Mouse (Mus musculus) heart, postnatal 25 days (tissue): ENCODE measurements around the gene Ubxn6. TPM values are rescaled to one million over a fixed set of nuclear protein-coding genes. Genes with fewer than 3 reads are reported as not detected.
"Not testable (repeated sequence)": the region's sequence is repeated elsewhere in the genome, so short reads cannot be mapped to it uniquely, and the experiment has no call there.

Experiments
- DNase-seq: peaks from one replicate; pipeline ENCODE4 v3.0.0; 2022; ENCODE audit warnings: low spot score
- intact Hi-C: fragments of 180-260 bp; cut with DNase I; formaldehyde crosslinking; loops from one replicate; pipeline ENCODE4 v1.15.1; 2025
- total RNA-seq, 2 experiments: library from RNA; stranded (reverse); gene quantifications; 2 replicates each; pipeline ENCODE4 v1.2.3; 2021

Ubxn6 gene
- total RNA-seq: 10 to 100 TPM; 49.7 to 51.5 TPM

GRCm38 (mm10) chr17:56074827-56075208 is at the start of gene Ubxn6:
Gene Ubxn6, minus strand, starts transcription at chr17:56075028.
- intact Hi-C loops: no loop called here
- peak; percentile 93 for DNase-seq

- intact Hi-C loops: no loop called here
These were observed 49.0 kb upstream of the Ubxn6 start for GRCm38 (mm10) chr17:56123681-56124340.

DNA sequence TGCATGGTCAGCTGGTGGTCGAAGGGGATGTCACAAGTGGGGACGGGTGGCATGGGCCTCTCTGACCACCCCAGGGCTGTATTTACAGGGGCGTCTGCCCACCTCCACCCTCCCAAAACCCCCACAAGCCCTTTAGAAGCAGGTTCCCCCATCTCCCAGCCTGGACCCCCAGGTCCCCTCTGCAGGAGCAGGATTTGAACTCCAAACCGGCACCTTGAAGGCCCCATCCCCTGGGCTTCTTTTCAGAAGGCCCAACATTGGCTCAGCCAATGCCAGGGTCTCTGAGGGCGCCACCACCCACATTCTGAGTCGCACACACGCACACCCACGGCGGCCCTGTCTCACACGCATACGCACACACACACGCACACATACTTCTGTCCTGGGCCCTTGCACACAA is 48.3 kb upstream of the Ubxn6 start:
- intact Hi-C loops: no loop called here
- DNase-seq: no peak

More at GRCm38 (mm10) chr17:56123681-56124340, 49.0 kb upstream of the Ubxn6 start:
- DNase-seq: no peak

GRCm38 (mm10) chr17:56121826-56122225 is 47.0 kb upstream of the Ubxn6 start, which contains the start of gene Lrg1:
Gene Lrg1, minus strand, starts transcription at chr17:56122001.
- no peak for DNase-seq
- intact Hi-C loops: no loop called here

DNA sequence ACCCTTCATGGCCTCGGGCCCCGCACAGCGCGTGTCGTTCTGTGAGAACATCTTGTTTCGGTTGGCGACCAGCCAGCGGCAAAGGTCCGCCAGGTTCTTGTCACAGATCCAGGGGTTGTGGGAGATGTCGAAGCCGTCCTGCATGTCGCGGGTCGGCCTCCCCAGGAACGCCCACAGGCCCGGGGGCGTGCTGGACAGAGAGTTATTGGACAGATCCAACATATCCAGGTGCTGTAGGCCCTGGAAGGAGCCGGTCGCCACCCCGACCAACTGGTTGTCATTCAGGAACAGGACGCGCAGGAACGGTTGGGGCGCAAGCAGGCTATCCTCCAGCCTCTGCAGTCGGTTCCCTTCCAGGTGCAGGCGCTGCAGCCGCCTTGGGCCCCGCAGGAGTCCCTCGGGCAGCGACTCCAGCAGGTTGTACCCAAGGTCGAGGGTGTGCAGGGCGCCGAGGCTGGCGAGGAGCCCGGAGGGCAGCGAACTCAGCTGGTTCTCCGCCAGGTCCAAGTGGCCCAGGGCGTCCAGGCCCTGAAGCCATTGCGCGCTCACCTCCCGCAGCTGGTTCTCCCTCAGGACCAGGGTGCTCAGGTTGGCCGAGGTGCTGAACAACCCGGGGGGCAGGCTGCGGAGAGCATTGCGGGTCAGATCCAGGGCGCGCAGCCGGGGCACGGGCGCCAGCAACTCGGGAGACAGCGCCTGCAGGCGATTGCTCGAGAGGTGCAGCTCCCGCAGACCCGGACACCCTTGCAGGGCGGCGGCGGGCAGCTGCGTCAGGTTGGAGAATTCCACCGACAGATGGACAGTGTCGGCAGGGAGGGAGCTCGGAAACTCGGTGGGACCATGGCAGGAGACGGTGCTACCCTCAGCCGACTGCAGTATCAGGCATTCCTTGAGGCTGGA is 45.4 kb upstream of the Ubxn6 start:
- peak; percentile 56 for DNase-seq
- intact Hi-C loops: no loop called here

DNA sequence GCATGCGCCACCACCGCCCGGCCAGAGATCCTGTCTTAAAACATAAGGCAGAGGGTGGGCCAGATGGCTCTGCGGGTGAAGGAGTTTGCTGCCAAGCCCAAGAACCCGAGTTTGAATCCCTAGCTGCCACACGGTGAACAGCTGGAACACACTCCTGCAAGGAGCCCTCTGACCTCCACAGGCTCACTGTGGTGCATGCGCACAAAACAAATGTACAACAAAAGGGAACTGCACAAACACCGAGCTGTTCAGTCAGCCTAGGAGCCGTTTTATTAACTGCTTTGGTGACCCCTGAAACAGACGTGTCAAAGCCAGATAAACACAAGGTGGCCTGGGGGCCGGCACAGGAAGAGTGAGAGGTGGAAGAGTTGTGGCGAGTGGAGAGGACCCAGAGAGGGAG is 44.6 kb upstream of the Ubxn6 start:
- DNase-seq: no peak
- intact Hi-C loops: no loop called here

DNA sequence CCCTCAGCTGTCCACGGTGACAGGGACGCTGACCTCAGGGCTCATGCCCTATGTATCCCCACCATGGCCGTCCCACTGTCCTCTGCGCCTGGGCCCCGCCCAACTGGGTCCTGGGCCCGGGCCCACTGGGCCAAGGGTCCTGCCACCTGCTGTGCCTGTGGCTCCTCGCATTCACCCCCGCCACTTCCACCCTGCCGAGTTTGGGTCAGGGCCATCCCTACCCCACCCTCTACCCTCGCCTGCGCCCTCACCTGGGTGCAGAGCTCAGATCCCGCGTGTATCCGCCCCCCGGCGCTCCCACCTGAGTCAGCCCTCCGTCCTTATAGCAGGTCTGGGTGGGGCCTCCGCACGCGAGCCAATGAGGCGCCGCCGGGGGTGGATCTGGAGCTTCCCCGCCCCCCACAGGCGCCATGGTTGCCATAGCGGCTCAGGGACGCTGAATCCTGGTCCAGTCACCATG is 42.5 kb upstream of the Ubxn6 start, which contains the start of gene Plin5:
Gene Plin5, minus strand, starts transcription at position 346 of the 460 bp plus-strand sequence.
- peak; percentile 59 for DNase-seq
- intact Hi-C loops: no loop called here

- DNase-seq: no peak
- intact Hi-C loops: no loop called here
These were observed 41.4 kb upstream of the Ubxn6 start for GRCm38 (mm10) chr17:56116193-56116592.

- intact Hi-C loops: loop anchor here (5.0 kb wide), 1 partner anchor 140 kb away; no protein-coding TSS in a partner anchor
These were observed 37.9 kb upstream of the Ubxn6 start for GRCm38 (mm10) chr17:56112743-56113142.

DNA sequence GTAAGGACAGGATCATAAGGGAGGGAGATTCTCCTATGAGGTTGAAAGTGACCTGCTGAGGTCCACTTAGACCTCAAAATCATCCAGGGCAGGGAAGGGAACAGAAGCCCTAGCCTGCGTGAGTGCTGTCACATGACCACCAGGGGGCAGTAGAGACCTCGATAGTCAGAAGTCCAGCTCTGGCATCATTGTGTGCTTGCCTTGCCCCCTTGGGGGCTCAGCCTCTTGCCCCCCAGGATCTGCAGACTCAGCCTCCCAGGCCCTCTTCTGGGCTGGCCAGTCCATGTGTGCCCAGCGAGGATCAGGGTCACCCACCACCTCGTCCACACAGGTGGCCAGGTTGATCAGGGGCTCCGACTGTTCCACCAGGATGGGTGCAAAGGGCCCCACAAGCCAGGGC is 37.0 kb upstream of the Ubxn6 start:
- no peak for DNase-seq
- intact Hi-C loops: loop anchor here (5.0 kb wide), 1 partner anchor 140 kb away; no protein-coding TSS in a partner anchor

More at GRCm38 (mm10) chr17:56112743-56113142, 37.9 kb upstream of the Ubxn6 start:
- DNase-seq: no peak

- DNase-seq: no peak
- intact Hi-C loops: loop anchor here (5.0 kb wide), 1 partner anchor 141 kb away; no protein-coding TSS in a partner anchor
These were observed 36.2 kb upstream of the Ubxn6 start for GRCm38 (mm10) chr17:56111021-56111420.

- DNase-seq: no peak
- intact Hi-C loops: loop anchor here (5.0 kb wide), 1 partner anchor 142 kb away; no protein-coding TSS in a partner anchor
These were observed 35.7 kb upstream of the Ubxn6 start for GRCm38 (mm10) chr17:56110571-56110970.

DNA sequence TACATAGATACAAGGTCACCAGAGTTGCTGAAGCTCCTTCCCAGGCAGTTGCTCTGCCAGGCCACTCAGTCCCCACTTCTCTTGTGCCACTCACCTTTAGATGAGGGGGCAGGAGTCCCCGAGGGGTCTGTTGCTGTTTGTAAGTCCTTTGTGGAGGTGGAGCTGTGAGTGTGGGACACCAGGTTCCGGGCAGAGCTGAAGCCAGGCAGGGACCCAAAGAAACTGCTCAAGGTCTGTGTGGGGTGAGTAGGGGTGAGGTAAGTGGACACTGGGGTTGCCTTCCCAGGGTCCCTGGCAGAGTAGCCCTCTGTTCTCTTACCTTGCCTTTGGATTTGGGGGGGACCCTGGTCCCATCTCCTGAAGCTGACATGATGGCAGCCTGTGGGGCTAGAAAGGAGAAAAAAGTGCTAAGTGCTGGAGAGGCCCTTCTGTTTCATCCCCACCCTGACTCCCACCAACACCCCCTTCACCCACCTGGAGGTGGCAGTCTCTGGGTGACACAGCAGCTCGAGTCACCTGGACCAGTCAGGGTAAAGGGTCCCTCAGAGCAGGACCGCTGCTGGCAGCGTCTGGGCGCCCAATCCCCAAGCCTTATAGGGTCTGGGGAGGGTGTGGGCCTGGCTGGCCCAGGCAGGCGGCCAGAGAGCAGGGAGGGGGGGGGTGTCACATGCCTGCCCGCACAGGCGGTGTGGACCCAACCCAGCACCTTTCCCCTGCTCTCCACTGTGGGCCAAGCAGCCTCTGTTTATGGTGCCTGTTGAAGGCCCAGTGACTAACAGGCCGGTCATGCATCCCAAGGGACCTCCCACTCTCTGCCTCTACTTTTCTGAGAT is 34.6 kb upstream of the Ubxn6 start, which contains the start of gene Plin4:
Gene Plin4, minus strand, starts transcription at position 585 of the 833 bp plus-strand sequence.
- intact Hi-C loops: loop anchor here (5.0 kb wide), 1 partner anchor 143 kb away; no protein-coding TSS in a partner anchor
- DNase-seq: peak; percentile 52

DNA sequence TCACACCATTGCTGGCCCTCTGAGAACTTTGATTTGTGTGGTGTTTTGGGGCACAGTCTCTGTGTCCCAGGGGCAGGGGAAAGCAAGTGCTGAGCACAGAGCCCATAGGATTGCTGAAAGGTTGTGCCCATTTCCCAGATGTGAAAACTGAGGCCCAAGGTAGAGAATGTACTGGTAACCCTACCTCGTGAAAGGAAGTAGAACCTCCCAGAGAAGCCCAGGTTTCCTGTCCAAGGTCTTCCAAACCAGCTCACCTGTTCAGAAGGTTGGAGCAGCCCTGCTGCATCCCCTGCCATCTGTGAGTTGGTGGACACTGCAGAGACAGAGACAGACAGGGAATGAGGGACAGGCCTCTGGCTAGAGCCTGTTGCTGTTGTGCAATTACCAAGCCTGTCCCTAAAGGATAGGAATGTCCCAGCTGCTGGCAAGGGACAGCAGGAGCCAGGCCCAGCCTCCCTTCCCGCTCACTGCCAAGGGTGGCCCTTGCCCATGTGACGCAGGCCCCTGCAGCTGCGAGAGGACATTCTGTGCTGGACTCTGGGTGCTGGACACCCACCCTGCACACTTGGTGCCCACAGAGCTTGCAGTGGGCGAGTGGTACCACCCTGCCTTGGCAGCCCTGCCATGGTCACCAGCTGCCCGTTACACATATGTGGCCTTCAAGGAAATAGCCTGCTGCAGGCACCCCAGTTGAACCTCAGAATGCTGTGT is 33.7 kb upstream of the Ubxn6 start:
- intact Hi-C loops: no loop called here
- peak; percentile 85 for DNase-seq

- no peak for DNase-seq
- intact Hi-C loops: no loop called here
These were observed 32.9 kb upstream of the Ubxn6 start for GRCm38 (mm10) chr17:56107736-56108135.

- intact Hi-C loops: no loop called here
- no peak for DNase-seq
These were observed 32.2 kb upstream of the Ubxn6 start for GRCm38 (mm10) chr17:56106981-56107380.

- DNase-seq, intact Hi-C loops: not testable (repeated sequence)
These were observed 31.6 kb upstream of the Ubxn6 start for GRCm38 (mm10) chr17:56106436-56106835.

GRCm38 (mm10) chr17:56104821-56105220 is 30.0 kb upstream of the Ubxn6 start:
- intact Hi-C loops, DNase-seq: not testable (repeated sequence)
